Mouse (Mus musculus) heart, adult 11 months (tissue): ENCODE measurements around the gene Noc4l.

Source experiments
- DNase-seq: peaks from one replicate; pipeline ENCODE4 v3.0.0; 2022

The Noc4l gene

DNA sequence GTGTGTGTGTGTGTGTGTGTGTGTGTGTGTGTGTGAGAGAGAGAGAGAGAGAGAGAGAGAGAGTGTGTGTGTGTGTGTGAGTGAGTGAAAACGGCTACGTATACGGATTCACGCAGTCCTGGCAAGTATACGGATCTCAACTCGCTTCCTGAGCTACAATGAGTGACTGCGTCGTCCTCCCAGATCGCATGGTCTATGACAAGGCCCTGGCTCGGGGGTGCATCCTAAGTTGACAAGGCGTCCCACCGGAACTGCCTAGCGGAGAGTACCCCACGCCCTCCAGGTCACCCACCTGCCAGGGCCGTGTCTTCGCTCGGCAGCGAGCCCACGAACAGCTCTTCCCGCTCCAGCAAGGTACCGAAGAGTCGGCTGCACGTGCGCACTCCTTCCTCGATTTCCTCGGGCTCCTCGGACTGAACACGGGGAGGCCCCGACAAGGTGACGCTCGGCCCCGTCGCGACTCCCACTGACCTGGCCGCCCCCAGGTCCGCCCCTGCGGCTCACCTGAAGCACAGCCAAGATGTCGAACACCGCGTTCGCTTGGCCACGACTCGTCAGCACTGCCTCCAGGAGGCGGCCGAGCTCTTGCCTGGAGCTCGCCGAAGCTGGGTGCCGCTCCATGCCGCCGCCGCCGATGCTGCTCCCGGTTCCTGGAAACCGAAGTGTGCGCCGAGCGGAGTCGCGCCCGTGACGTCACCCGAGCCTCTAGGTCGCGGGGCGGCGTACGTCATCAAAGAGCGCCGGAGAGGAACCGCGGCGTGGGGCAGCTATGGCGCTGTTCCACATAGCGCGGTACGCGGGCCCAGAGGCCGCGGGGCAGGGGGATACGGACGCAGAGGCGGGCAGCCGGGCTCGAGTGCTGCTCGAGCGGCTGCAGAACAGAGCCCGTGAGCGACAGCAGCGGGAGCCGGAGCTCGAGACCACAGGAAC, at the start of gene Noc4l, which contains the start of gene Ddx51:
Gene Noc4l, minus strand, starts transcription at position 699 of the 930 bp plus-strand sequence.
Gene Ddx51, plus strand, starts transcription at position 733 of the 930 bp plus-strand sequence.
- peak; percentile 99 for DNase-seq

DNA sequence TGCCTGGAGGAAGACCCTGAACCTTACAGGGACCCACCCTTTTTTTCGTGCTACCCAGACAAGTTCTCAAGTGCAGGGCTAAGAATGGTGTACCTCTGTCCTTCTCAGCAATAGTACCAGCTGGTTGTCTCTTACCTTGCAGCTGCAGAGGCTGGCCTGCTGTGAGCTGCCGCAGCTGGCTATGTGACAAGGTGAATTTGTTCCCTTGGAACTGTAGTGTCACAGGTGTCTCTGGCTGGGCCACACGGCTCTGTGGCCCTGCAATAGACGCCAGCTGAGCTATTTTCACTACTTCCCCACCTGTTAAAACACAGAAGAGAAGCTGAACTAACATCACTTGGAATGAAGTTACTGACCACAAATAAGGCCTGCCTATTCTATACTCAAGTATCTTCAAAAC, 45.4 kb upstream of the Noc4l start:
- peak; percentile 35 for DNase-seq

DNA sequence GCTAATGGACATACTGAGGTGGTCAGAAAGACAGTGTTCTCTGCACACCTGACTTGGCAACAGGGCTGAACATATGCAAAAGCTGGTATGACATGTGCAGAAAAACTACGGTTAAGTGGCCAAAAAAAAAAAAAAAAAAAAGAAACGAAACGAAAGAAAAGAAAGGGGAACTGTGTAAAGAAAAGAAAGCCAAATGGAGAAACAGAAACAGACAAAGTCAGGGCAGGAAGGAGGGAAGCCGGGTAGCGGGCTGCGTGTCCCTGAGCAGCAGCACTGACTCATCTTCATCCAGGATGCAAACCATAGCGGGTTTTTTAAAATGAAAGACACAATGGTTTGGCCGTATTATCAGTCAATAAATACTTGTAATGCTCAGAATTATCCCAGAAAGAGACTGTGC, 28.8 kb upstream of the Noc4l start:
- no peak for DNase-seq

DNA sequence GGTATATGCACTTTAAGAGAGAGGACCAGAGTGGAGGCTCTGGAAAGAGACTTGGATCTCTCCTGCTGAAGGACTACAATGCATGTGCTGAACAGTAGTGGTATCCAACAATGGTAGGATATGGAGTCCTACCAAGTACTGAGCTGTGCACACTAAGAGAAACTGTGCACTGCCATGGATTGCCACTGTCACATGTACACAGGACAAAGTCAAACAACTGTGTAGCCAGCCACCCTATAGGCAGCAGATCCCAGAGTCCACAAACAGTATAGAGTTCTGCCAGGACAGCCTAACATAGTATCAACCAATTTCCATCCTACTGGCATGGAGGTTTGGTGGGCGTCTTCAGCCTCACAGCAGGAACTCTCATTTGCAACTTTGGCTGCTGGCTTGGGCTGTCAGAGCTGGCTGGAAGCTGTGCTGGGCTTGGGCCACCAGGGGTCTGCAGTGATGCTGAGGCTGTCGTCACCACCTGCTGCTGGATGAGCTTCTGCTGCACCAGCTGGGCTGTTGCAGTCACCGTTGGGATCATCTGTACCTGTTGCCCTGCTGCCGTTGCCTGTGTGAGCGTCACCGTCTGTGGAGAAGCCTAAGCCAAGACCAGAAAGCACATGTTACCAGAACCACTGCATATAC, 12.4 kb upstream of the Noc4l start:
- peak; percentile 73 for DNase-seq

DNA sequence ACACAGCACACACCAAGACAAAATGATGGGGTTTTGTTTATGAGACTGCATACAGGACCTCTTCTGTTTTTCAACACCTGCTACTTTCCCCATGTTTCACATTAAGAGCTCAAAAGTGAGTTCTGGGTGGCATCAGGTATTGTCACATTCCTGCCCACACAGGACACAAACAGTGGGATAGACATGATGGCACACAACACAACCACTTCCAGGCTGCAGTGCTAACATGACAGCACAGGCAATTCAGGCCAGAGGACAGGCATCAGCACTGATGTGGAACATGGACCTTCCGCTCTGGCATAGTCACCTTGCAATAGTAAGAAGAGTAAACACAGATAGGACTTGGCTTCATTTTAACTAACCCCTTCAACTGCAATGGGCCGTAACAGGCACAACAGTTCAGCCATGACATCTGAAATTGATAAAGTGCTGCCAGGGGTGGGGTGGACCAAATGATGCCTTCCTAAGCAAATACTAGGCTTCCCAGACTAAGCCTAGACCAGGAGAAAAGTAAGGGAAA, 11.6 kb upstream of the Noc4l start:
- peak; percentile 76 for DNase-seq

DNA sequence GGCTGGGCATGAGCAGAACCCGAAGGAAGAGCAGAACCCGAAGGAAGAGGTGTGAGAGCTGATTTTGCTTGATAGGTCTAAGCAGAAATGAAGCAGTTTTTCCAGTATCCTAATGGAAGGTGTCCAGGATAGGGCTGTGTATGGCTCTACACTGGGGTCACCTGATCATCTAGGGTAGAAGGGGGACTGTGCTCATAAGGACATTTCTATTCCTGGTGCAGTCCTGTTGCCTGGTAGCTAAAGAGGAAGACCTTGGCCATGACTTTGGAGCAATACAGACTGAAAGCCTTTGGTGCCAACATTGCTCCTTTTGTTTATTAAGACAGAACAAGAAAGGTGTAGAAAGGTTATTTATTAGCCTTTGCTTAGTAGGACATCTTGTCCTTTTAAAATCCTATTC, 10.8 kb upstream of the Noc4l start:
- DNase-seq, result peak; percentile 92

DNA sequence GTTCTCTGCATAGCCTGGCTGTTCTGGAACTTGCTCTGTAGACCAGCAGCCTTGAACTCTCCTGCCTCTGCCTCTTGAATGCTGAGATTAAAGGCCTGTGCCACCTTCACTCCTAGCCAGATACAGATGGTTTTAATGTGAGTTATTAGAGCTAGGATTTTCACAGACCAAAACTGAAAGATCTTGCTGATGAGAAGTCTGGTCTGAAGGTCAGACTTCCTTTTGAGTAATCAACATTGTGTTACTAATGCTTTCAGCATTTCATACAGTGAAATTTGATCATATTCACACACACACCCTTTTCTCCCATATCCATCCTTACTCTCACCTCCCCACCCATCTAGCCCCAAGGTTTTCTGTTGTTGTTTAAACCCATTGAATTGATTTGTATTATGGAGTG, 6.5 kb upstream of the Noc4l start:
- DNase-seq, result no peak

DNA sequence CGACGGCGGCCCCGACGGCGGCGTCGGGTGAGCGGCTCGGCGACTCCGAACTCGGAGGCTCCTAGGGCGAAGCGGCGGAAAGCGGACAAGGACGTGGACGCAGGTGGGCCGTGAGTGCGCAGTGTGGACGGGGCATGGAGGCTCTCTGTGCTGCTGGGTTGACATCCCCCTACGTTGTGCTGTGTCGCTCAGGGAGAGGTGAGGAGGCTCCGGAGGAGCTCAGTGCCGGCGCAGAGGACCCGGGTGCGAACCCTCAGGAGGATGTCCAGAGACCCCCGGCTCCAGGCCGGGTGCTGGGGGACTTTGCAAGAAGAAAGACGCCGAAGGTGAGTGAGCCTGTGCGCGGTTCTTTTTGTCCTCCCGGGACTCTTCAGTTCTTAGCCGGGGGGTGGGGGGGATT, 469 bp upstream of the Noc4l start:
- no peak for DNase-seq

DNA sequence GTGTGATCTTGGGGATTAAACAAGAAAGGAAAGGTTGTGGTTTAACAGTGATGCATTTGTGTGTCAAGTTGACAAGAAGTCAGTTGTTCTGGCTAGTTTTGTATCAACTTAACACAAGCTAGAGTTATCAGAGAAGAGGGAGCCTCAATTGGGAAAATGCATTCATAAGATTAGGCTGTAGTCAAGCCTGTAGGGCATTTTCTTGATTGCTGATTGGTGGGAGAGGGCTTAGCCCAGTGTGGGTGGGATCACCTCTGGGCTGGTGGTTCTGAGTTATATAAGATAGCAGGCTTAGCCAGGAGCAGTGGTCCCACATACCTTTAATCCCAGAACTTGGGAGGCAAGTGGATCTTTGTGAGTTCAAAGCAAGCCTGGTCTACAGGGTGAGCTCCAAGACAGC, 6.8 kb downstream of the Noc4l start:
- DNase-seq, result no peak

DNA sequence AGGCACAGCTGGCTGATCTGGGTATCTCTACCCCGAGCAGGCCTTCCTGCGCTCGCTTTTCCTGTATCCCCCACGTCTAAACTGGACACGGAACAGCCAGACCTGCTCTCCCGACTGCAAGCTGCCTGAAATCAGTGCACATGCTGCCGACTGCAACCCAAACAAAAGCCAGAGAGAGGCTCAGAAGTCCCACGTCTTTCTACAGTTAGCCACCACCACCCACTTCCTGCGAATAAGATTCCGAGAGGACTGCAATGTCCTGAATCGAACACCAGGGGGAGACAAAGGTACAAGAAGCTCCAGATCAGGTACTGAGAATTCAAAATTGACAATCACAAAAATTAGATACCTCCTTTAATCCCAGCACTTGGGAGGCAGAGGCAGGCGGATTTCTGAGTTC, 13.8 kb downstream of the Noc4l start:
- DNase-seq, result peak; percentile 95

DNA sequence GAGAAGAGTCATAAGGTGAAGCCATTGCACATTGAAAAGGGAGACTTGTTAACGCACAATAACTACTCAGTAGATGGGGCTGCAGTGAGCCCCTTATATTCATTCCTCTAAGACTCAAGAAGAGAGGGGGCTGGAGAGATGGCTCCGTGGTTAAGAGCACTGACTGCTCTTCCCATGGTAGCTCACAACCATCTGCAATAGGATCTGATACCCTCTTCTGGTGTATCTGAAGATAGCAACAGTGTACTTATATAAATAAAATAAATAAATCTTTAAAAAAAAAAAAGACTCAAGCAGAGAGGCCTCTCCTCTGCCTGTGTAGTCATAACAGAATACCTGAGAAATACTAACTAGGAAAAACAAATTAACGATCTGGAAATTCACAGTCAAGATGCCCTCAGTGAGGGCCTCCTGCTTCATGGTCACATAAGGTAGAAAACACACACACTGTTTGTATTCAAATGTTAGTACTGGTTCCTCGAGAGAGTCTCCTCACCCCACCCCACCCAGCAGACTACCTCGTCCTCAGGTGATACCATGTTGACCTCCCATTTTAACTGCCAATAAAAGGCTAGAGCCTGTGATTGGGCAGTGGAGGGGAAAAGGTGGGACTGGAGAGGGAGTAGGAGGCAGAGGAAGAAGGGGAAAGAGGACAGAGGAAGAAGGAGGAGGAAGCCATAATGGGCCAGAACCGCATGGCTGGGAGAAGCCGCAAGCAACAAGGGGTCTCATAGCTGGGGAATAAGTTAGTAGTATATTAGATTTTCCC, 14.7 kb downstream of the Noc4l start:
- DNase-seq, result no peak

DNA sequence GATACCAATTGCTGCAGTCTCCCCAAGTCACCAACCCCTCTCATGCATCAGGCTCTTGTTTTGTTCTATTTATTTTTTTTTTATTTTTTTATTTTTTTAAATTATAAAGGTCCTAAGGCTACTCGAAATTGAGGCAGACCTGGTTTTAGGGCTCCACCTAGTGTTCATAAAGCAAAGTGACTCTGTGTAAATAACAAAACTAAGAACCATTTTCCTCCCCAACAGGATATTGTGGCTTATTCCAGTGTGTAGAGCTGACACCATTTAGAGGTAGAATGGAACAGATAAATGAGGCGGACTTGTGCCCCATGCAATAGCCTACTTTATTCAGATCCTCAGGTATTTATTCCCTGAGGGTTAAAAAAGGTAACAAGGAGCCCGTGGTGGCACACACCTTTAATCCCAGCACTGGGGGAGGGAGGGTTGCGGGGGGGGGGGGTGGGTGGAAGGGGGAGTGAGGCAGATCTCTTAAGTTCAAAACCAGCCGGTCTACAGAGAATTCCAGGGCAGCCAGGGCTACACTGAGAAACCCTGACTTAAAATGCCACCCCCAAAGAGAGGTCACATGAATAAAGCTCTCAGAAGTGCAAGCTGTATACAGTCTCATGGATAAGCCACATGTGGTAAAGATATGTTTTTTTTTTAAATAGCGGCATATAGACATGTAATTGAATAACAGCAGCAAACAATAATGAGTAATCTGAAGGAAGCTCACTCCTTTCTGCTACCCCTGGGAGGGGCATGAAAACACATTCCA, 17.1 kb downstream of the Noc4l start:
- DNase-seq, result no peak

DNA sequence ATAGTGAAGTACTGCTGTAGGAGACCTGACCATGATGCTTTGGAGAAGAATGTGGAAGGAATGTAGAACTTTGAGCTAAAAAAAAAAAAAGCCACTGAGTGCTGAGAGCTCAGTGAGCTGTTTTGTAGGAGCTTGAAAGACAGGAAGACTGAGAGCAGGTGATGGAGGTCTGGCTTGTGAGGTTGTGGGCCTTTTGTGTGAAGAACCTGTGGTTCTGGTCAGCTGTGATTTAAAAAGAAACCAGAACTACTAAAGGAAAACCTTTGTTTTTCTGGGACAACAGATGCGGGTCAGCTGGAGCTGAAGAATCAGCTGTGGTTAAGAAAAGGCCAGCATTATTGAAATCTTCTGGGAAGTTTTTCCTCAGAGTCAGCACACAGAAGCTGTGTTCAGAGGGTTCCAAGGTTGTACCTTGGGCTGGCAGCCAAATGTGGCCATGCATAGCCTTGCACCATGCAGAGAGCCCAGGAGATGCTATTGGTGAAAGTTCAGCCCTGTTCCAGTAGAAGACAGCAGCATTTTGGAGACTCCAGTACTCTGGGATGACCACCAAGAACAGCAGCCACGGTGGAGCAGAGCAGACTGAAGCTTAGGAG, 23.6 kb downstream of the Noc4l start:
- no peak for DNase-seq

DNA sequence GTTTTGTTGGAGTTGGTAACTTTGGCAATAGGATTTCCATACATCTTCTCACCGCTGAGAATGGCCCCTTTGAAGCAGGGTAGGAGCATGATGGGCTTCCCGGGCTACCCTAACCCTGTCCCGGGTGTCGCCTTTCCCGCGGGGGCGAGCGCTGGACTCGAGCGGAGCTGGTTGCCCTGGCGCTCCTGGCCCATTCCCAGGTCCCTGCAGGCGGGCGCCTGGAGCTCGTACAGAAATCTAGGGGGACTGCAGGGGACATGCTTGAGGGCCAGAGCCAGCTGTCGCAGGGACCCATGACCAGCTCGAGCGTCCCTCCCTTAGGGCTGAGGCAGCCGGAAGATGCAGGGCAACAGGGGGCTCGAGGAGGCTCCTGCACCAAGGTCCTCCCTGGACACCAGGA, 25.1 kb downstream of the Noc4l start:
- DNase-seq, result no peak

DNA sequence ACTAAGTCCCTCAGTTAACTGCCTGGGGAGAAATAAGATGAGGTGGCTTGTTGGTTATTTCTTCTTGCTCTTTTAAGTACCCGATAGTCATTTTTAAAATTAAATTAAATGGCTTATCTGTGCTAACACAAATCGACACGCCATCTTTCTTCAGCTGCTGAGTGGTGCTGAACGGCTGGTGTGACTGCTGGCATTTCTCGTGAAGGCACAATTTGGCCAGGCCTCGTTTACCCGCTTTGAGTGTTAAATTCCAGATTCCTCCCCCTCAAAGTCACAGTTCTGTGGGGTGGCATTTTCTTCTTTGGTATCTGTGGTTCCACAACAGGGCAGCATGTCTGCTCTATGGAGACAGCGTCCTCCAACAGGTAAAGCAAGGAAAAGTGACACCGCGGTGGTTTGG, 25.9 kb downstream of the Noc4l start:
- no peak for DNase-seq

DNA sequence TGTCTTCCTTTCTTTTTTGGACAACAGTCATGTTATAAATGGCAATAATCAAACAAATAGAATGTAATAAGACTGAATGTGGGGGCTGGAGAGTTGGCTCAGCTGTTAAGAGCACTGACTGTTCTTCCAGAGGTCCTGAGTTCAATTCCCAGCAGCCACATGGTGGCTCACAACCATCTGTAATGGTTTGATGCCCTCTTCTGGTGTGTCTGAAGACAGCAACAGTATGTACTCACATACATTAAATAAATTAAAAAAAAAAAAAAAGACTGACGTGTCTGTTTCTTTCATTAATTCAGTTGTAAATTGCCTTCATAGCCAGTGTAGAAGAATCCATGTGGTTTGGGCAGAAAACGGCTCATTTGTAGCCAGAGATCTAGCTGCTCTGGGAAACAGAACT, 28.9 kb downstream of the Noc4l start:
- no peak for DNase-seq

DNA sequence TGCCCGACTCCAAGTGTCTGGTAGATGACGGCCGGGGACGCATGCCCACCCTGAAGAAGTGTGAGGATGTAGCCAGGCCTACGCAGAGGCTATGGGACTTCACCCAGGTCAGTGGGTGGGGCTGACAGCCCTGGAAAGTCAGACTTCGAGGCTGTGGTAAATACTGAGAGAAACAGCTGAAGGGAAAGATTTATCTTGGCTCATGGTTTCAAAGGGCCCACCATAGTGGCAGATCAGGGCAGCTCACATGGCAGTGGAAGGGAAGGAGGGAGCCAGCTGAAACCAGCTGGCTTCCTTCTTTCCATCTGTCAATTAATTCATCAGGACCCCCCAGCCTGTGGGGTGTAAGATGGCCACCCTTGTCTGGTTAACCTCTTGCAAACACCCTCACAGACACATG, 34.0 kb downstream of the Noc4l start:
- DNase-seq, result no peak

DNA sequence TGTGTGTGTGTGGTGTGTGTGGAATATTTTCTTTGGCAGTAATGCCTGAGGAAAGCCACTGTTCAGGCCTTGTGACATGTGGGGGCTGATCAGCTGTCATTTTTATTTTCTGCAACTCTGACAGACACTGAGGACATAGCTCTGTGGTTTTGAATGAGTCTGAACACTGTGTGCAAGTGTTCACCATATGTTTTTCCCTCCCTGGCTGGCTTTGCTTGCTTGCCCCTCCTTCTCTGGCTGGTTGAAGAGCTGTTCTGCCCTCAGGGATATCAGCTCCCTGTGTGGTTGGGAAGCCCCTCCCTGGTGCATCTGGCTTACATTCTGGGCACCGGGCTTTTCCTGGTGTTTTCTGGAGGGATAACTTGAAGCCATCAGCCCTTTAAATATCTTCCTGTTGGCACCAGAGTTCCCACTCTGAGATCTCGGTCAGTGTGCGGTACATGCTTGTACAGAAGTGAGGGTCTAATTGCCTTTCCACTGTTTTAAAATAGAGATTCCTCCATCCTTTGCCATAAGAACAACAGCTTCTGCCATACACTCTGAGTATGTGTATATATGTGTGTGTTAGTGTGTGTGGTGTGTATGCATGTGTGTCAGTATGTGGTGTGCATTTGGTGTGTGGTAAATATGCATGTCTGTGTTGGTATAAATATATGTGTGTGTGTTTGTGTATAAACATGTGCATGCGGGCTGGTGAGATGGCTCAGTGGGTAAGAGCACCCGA, 41.6 kb downstream of the Noc4l start:
- DNase-seq, result no peak

DNA sequence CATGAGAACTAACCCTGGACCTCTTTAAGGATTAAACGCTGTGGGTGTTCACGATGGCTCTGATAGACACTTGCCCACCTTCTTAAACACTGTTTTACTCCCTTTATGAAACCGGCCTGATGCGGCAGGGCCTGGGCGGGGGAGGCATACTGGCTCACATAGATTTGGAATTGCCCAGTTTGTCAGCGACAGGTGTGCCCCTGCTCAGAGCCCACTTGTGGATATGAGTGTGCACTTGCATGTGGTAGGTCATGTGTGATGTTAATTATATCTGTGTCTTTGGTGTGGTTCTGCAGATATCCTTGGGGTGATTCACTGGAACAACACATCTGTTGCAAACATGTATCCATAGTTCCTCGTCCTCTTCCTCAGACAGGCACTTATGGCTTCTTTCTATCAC, 42.7 kb downstream of the Noc4l start:
- no peak for DNase-seq

DNA sequence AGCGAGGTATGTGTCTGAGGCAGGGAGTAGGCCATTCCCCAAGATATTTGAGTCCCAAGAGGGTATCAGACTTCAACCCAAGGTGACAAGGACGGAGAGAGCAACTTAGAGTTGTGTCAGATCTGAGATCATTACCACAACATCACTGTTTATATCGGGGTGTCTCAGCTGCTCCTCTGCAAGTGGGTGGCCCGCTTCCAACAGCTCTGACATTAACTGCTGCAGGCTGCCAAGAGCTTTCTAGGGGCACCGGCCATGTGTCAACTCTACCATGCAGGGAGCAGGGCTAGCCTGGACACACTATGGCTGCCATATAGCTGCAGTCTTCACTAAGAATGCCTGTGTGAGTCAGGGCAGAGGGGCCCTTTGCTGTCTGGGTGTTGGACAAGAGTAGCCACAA, 43.3 kb downstream of the Noc4l start:
- DNase-seq, result no peak

DNA sequence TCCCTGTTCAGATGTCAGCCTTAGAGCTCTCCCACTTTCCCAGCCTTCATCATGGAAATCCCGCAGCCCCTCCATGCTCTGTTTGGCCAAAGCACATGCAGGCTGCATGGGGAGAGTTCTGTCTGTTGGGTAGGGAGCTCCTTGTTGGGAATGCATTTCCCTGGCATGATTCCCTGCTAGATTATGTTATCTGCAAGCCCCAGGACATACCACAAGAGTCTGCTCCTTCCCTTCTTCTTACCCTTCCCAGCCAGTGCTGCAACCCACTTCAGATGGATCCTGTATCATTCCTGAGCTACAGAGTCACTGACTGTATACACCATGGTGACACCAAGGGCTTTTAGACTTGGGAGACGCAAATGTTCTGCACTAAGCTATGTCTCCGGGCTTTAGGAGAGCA, 43.8 kb downstream of the Noc4l start:
- no peak for DNase-seq
